Mouse (Mus musculus): ENCODE measurements around the gene Msh3. TPM values are rescaled to one million over a fixed set of nuclear protein-coding genes. Genes with fewer than 3 reads are reported as not detected.

Msh3 gene
- polyA plus RNA-seq, 1 experiment from 2014 or later = 22.3 TPM

GRCm38 (mm10) chr13:92274274-92275198 lies 80.3 kb downstream of the Msh3 start:
- WGBS = 37% methylated on average over 14 of the region's 14 CpGs
- Histone ChIP-seq H3K4me2 (ENCODE audit: low read length) (0 out of 2 replicates have a peak overlapping the region, but pooled peaks have one; percentile 0), H3K27me3 (ENCODE audit: insufficient read depth, low read length) (no peaks in the 10 kb centered on the region), H3K9me3 (replicated peaks; ENCODE audit: low read length) (no peaks in the 10 kb centered on the region), H3K9ac (ENCODE audit: low read depth, low read length) (no peak overlapping the region), H3K36me3 (ENCODE audit: insufficient read depth, low read length) (0 out of 2 replicates have a peak, but pooled peaks cover 2% of the 10 kb centered on the region), H3K4me3 (replicated peaks; ENCODE audit: low read depth, low read length) (no peak overlapping the region), H3K27ac (no peak overlapping the region), H3K4me1 (replicated peaks; ENCODE audit: insufficient read depth, low read length) (no peaks in the 10 kb centered on the region)
- ATAC-seq (replicated peaks; ENCODE audit: low FRiP score, low read depth) (no peak), DNase-seq (ENCODE audit: low spot score) (peak; percentile 80)
- no peak for TF ChIP-seq CTCF (IDR thresholded peaks at IDR 0.05; ENCODE audit: low read depth)

- no peaks in the 10 kb centered on the region for H3K4me1 ChIP-seq (replicated peaks; ENCODE audit: insufficient read depth, low read length)
- no peak for ATAC-seq (replicated peaks; ENCODE audit: low FRiP score, low read depth)
- WGBS = 82% methylated on average over 3 of the region's 3 CpGs
- no peak overlapping the region for H3K27ac ChIP-seq
- no peaks in the 10 kb centered on the region for H3K27me3 ChIP-seq (ENCODE audit: insufficient read depth, low read length)
- no peak overlapping the region for H3K4me2 ChIP-seq (ENCODE audit: low read length)
- no peak for DNase-seq (ENCODE audit: low spot score)
- H3K36me3 ChIP-seq (ENCODE audit: insufficient read depth, low read length) = no peaks in the 10 kb centered on the region
- H3K9ac ChIP-seq (ENCODE audit: low read depth, low read length) = no peak overlapping the region
- TF ChIP-seq CTCF (IDR thresholded peaks at IDR 0.05; ENCODE audit: low read depth) = peak; percentile 46; the same call in 1 of the 2 replicates
- H3K4me3 ChIP-seq (replicated peaks; ENCODE audit: low read depth, low read length) = no peak overlapping the region
- no peaks in the 10 kb centered on the region for H3K9me3 ChIP-seq (replicated peaks; ENCODE audit: low read length)
Observed at GRCm38 (mm10) chr13:92267076-92267475, 87.7 kb downstream of the Msh3 start.

- H3K4me3 ChIP-seq (replicated peaks; ENCODE audit: low read depth, low read length) = no peak overlapping the region
- ATAC-seq (replicated peaks; ENCODE audit: low FRiP score, low read depth) (no peak), DNase-seq (ENCODE audit: low spot score) (no peak)
- H3K27me3 ChIP-seq (ENCODE audit: insufficient read depth, low read length) = no peaks in the 10 kb centered on the region
- no peaks in the 10 kb centered on the region for H3K36me3 ChIP-seq (ENCODE audit: insufficient read depth, low read length)
- WGBS = 93% methylated on average over 6 of the region's 6 CpGs
- no peaks in the 10 kb centered on the region for H3K4me1 ChIP-seq (replicated peaks; ENCODE audit: insufficient read depth, low read length)
- no peak for TF ChIP-seq CTCF (IDR thresholded peaks at IDR 0.05; ENCODE audit: low read depth)
- no peak overlapping the region for H3K27ac ChIP-seq
- H3K9me3 ChIP-seq (replicated peaks; ENCODE audit: low read length) = no peaks in the 10 kb centered on the region
- no peak overlapping the region for H3K9ac ChIP-seq (ENCODE audit: low read depth, low read length)
- H3K4me2 ChIP-seq (ENCODE audit: low read length) = no peak overlapping the region
Observed at GRCm38 (mm10) chr13:92263566-92263965, 91.2 kb downstream of the Msh3 start.

- Histone ChIP-seq H3K27ac (no peak overlapping the region), H3K36me3 (ENCODE audit: insufficient read depth, low read length) (no peaks in the 10 kb centered on the region), H3K9ac (ENCODE audit: low read depth, low read length) (no peak overlapping the region), H3K4me1 (replicated peaks; ENCODE audit: insufficient read depth, low read length) (no peaks in the 10 kb centered on the region), H3K4me2 (ENCODE audit: low read length) (no peak overlapping the region), H3K4me3 (replicated peaks; ENCODE audit: low read depth, low read length) (no peak overlapping the region), H3K27me3 (ENCODE audit: insufficient read depth, low read length) (no peaks in the 10 kb centered on the region), H3K9me3 (replicated peaks; ENCODE audit: low read length) (no peaks in the 10 kb centered on the region)
- no peak for ATAC-seq (replicated peaks; ENCODE audit: low FRiP score, low read depth)
- WGBS = 79% methylated on average over 5 of the region's 5 CpGs
- TF ChIP-seq CTCF (IDR thresholded peaks at IDR 0.05; ENCODE audit: low read depth) = no peak
- DNase-seq (ENCODE audit: low spot score) = no peak
Observed at GRCm38 (mm10) chr13:92261329-92261728, 93.5 kb downstream of the Msh3 start.

GRCm38 (mm10) chr13:92255480-92255879 lies 99.3 kb downstream of the Msh3 start:
- no peak for TF ChIP-seq CTCF (IDR thresholded peaks at IDR 0.05; ENCODE audit: low read depth)
- H3K27me3 ChIP-seq (ENCODE audit: insufficient read depth, low read length) = no peaks in the 10 kb centered on the region
- no peak for DNase-seq (ENCODE audit: low spot score)

GRCm38 (mm10) chr13:92253850-92254249 lies 101.0 kb downstream of the Msh3 start:
- DNase-seq (ENCODE audit: low spot score) (no peak), ATAC-seq (replicated peaks; ENCODE audit: low FRiP score, low read depth) (no peak)
- H3K4me3 ChIP-seq (replicated peaks; ENCODE audit: low read depth, low read length) = no peak overlapping the region
- H3K36me3 ChIP-seq (ENCODE audit: insufficient read depth, low read length) = peaks cover 8% of the 10 kb centered on the region; the same call in 1 of the 2 replicates
- no peak overlapping the region for H3K9ac ChIP-seq (ENCODE audit: low read depth, low read length)
- H3K4me1 ChIP-seq (replicated peaks; ENCODE audit: insufficient read depth, low read length) = no peaks in the 10 kb centered on the region
- WGBS = 91% methylated on average over 5 of the region's 5 CpGs
- no peaks in the 10 kb centered on the region for H3K9me3 ChIP-seq (replicated peaks; ENCODE audit: low read length)
- no peak overlapping the region for H3K27ac ChIP-seq
- H3K4me2 ChIP-seq (ENCODE audit: low read length) = no peak overlapping the region
- no peaks in the 10 kb centered on the region for H3K27me3 ChIP-seq (ENCODE audit: insufficient read depth, low read length)
- TF ChIP-seq CTCF (IDR thresholded peaks at IDR 0.05; ENCODE audit: low read depth) = no peak

More at GRCm38 (mm10) chr13:92255480-92255879, 99.3 kb downstream of the Msh3 start:
- WGBS = 73% methylated on average over 3 of the region's 3 CpGs
- no peak overlapping the region for H3K4me2 ChIP-seq (ENCODE audit: low read length)
- ATAC-seq (replicated peaks; ENCODE audit: low FRiP score, low read depth) = no peak
- peaks cover 8% of the 10 kb centered on the region; the same call in 1 of the 2 replicates for H3K36me3 ChIP-seq (ENCODE audit: insufficient read depth, low read length)
- no peak overlapping the region for H3K9ac ChIP-seq (ENCODE audit: low read depth, low read length)
- H3K9me3 ChIP-seq (replicated peaks; ENCODE audit: low read length) = no peaks in the 10 kb centered on the region
- H3K4me3 ChIP-seq (replicated peaks; ENCODE audit: low read depth, low read length) = no peak overlapping the region
- H3K4me1 ChIP-seq (replicated peaks; ENCODE audit: insufficient read depth, low read length) = no peaks in the 10 kb centered on the region
- H3K27ac ChIP-seq = no peak overlapping the region
